Mouse (Mus musculus) left cerebral cortex, adult 2 months (tissue): Measurements from ENCODE around the gene Slc29a2. TPM values are rescaled to one million over a fixed set of nuclear protein-coding genes. Genes with fewer than 3 reads are reported as not detected.
"Not testable (repeated sequence)": the region's sequence is repeated elsewhere in the genome, so short reads cannot be mapped to it uniquely, and the experiment has no call there.

Experiments
- DNase-seq, 2 experiments: peaks; one replicate each; pipeline ENCODE4 v3.0.0; 2021 to 2022; ENCODE audit warnings: low spot score in 2 of 2, mixed read lengths in 1 of 2; ENCODE audit errors: extremely low spot score in 1 of 2
- H3K27ac ChIP-seq: fragments of 200-600 bp; 2 replicates; pipeline ENCODE4 v1.8.1; 2022
- H3K4me3 ChIP-seq: fragments of 200-600 bp; 2 replicates; pipeline ENCODE4 v1.8.1; 2022
- CTCF ChIP-seq: fragments of 200-600 bp; IDR thresholded peaks from 2 replicates; pipeline ENCODE4 v1.8.1; 2022; ENCODE audit warnings: antibody characterized with exemption, mild to moderate bottlenecking, moderate library complexity
- intact Hi-C: fragments of 180-260 bp; cut with DNase I; formaldehyde crosslinking; loops from one replicate; pipeline ENCODE4 v1.15.1; 2025
- total RNA-seq, 2 experiments: library from RNA; stranded (reverse); gene quantifications; 2 replicates each; pipeline ENCODE4 v1.2.3; 2021

Gene Slc29a2
- total RNA-seq, 2 experiments from 2014 or later: 16.6 to 16.7 TPM

DNA sequence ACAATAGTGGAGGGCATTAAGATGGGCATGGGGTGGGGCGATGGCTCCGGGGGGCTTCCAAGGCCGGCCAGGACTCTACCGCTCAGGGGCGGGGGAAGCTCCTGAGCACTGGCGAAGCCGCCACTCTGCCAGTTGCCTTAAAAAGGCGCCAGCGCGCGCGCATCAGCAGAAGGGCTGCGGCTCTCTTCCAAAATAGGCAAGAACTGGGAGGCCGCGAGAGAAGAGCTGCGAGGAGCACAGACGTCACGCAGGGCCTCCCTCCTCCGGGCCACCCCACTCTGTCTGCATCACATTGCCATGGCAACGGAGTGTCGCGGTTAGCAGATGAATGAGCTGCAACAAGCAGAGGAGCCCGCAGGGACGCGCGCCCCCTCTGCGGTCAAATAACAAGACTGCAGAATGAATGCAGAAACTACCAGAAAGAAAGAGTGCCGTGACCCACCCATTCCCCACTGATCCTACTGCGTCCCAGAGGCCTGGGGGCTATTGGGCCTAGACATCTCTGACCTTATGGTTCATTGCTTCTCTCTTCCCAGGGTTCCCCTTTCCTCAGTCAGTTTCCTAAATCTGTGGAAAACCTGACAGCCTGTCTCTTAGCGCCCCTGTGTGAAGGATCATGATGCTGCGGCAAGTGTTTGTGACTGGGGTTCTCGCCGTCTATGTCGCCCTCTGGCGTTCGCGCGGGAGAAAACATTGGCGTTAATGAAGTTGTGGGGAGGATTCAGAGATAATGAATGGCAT is 21.8 kb upstream of the Slc29a2 start:
- TF ChIP-seq CTCF: peak; percentile 86
- peak overlapping the region; percentile 90 for H3K27ac ChIP-seq
- H3K4me3 ChIP-seq: peak overlapping the region; percentile 26
- intact Hi-C loops: loop anchor here (1.0 kb wide), 3 partner anchors 13 to 40 kb away; partner anchors contain the start of gene Mrpl11
- peak; percentile 90 to 94 for DNase-seq

DNA sequence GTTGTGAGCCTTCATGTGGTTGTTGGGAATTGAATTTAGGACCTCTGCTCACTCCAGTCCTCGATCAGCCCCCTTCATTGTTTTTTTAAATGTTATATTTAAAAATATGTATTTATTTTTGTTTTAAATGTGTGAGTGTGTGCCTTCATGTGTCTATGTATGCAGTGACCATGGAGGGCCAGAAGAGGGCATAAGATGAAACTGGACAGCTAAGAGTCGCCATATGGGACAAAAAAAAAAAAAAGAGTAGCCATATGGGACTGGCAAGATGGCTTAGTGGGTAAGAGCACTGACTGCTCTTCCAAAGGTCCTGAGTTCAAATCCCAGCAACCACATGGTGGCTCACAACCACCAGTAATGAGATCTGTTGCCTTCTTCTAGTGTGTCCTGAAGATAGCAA is 20.0 kb upstream of the Slc29a2 start:
- H3K4me3 ChIP-seq, H3K27ac ChIP-seq, DNase-seq, intact Hi-C loops: not testable (repeated sequence)

DNA sequence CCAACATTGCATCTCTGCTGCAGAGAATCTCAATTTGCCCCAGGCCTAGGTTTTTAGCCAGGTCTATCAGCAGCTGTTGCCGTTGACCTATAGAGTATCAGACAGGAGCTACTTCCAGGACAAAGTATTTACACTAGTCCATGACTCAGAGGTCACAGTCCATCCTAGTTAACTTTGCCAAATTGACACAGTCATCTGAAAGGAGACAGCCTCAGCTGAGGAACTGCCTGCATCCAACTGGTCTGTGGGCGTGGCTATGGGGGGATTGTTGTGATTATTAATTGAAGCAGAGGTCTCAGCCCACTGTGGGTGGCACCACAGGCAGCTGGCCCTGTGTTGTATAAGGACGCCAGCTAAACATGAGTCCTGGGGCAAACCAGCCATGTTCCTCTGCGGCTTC is 18.7 kb upstream of the Slc29a2 start:
- Histone ChIP-seq H3K4me3 (no peak overlapping the region), H3K27ac (no peak overlapping the region)
- DNase-seq: no peak
- no peak for TF ChIP-seq CTCF
- intact Hi-C loops: no loop called here

DNA sequence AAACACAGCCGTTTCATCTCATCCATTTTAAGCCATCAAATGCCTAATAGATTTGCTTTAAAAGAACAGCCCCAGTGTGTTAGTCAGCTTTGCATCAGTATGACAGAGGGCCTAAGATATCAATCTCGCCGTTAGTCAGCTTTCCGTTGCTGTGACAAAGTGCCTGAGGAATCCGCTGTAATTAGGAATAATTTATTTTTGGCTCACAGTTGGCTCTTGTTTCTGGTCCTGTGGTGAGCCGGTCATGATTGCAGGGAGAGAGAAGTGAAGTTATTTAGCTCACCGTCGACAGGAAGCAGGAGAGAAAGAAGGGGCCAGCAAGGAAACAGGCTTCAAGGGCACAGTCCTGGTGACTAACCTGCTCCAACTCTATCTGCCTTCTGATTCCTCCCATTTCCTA is 10.5 kb upstream of the Slc29a2 start:
- DNase-seq: no peak
- intact Hi-C loops: no loop called here
- H3K27ac ChIP-seq: no peak overlapping the region
- TF ChIP-seq CTCF: no peak
- no peak overlapping the region for H3K4me3 ChIP-seq

DNA sequence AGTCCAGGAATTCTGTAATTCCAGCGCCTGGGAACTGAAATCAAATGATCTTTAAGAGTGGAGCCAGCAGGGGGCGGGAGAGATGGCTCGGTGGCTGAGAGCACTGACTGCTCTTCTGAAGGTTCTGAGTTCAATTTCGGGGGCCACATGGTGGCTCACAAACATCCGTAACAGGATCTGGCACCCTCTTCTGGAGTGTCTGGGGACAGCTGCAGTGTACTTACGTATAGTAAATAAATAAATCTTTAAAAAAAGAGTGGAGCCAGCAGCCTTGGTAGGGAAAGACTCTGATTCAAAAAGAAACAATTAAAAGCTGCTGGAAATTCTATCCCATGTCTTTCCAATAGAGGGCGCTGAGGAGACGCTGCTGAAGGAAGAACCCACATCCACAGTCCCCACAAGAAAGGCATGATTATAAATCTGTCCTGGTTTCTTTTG is 8.7 kb upstream of the Slc29a2 start:
- TF ChIP-seq CTCF: peak; percentile 74
- Histone ChIP-seq H3K4me3 (no peak overlapping the region), H3K27ac (no peak overlapping the region)
- DNase-seq: no peak
- intact Hi-C loops: loop anchor here (5.0 kb wide), 1 partner anchor 33 kb away; no protein-coding TSS in a partner anchor

DNA sequence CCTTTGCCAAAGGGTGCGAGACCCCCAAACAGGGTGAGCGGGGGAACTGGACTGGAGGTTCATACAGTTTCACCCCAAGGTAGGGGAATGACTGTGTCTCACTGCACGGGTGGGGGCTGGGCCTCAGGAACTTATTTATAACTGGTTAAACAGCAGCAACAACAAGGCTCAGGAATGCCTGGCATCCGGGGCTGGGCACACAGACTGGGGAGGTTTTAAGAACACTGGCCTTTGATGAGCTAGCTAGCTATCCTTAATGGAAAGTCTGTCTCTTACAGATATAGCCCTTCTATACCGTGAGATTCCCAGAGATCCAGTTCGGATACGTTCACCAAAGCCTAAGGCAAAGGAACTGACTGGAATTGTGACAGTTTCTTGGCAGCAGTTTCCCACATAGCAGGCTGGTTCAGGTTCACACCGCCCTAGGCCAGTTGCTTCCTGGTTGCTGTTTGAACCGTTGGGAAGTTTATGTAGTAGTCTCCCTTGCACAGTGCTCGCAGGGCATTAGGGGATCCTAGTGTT is 7.4 kb upstream of the Slc29a2 start:
- DNase-seq: no peak
- H3K27ac ChIP-seq: no peak overlapping the region
- intact Hi-C loops: loop anchor here (5.0 kb wide), 1 partner anchor 34 kb away; no protein-coding TSS in a partner anchor
- H3K4me3 ChIP-seq: no peak overlapping the region
- no peak for TF ChIP-seq CTCF

DNA sequence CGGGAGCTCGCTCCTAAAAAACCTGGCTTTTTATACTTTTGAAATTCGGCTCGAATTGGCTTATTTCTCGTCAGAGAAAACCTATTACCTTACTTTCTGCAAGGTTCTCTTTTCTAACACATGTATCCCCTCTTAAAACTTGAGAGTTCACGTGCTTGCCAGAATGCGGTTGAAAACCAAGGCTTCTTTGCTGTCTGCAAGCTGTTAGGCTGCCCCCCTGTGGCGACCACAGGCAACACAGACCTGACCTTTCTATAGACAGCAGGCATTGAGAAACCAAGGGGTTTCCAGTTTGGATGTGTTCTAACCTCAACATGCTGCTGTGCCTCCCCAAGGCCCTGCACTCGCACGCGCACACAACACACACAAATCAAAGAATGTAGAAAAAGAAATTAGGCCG is 6.9 kb upstream of the Slc29a2 start:
- Histone ChIP-seq H3K4me3 (no peak overlapping the region), H3K27ac (no peak overlapping the region)
- TF ChIP-seq CTCF: peak; percentile 90
- intact Hi-C loops: loop anchor here (5.0 kb wide), 1 partner anchor 34 kb away; no protein-coding TSS in a partner anchor
- peak; percentile 57 to 65 for DNase-seq

DNA sequence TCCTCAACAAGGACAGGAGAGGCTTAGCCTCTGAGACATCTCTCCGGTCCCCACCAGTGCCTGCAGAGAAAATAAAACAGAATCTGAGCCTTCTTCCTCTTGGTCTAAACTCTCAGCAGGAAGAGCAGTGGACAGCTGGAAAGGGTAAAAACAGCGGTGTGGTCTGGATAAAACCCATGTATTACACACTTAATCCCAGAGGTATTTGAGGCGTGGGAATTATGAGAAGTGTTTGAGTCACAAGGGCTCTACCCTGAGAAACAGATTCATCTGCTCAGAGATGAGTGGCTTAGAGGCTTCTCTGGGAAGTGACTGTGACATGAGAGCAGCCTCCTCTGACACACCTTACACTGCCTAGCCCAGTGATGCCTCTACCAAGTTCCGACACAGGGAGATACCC is 6.0 kb upstream of the Slc29a2 start:
- TF ChIP-seq CTCF: no peak
- DNase-seq: no peak
- Histone ChIP-seq H3K27ac (no peak overlapping the region), H3K4me3 (no peak overlapping the region)
- intact Hi-C loops: loop anchor here (5.0 kb wide), 1 partner anchor 35 kb away; no protein-coding TSS in a partner anchor

DNA sequence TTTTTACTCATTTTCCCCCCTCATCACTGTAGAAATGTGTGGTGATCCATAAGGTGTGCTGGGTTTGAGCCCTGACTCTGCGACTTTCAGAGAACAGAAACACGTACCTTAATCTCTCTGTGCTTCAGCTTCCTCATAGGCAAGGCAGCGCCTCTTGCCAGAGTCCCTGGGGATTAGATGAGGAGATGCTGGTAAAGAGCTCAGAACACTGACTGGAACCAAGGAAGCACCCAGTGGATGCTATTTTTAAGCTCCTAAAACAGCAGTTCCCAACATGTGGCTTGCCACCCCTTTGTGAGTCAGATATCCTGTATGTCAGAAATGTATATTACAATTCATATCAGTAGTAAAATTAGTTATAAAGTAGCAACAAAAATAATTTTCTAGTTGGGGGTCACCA is 5.5 kb upstream of the Slc29a2 start:
- H3K4me3 ChIP-seq: no peak overlapping the region
- intact Hi-C loops: loop anchor here (5.0 kb wide), 1 partner anchor 36 kb away; no protein-coding TSS in a partner anchor
- DNase-seq: no peak
- H3K27ac ChIP-seq: no peak overlapping the region
- TF ChIP-seq CTCF: no peak

DNA sequence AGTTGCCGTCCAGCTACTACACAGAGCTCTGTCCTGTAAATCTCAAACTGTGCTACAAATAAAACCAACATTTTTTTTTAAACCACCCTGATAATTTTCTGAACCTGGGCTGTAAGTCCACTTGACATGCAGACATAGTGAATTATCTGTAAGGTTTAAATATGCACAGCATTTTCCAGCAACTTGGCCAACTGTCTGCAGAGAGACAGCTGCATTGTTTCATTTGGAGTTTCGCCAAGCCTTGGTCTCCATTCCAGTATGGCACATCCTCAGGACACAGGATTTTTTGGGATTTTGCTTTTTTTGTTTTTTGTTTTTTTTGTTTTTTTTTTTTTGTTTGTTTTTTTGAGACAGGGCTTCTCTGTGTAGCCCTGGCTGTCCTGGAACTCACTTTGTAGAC is 2.2 kb upstream of the Slc29a2 start:
- DNase-seq: no peak
- Histone ChIP-seq H3K4me3 (no peak overlapping the region), H3K27ac (no peak overlapping the region)
- no peak for TF ChIP-seq CTCF
- intact Hi-C loops: no loop called here

DNA sequence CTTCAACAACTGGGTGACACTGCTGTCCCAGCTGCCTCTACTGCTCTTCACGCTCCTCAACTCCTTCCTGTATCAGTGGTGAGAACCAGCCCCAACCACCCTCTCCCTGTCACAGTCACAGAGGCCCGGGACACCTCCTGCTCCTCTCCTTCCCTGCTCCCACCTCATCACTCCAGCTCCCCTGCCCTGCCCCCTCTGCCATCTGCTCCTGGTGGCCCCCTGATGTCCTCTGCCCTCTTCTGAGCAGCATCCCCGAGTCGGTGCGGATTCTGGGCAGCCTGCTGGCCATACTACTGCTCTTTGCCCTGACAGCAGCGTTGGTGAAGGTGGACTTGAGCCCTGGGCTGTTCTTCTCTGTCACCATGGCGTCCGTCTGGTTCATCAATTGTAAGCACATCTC is 2.5 kb downstream of the Slc29a2 start:
- TF ChIP-seq CTCF: no peak
- Histone ChIP-seq H3K4me3 (no peak overlapping the region), H3K27ac (no peak overlapping the region)
- no peak for DNase-seq
- intact Hi-C loops: no loop called here

DNA sequence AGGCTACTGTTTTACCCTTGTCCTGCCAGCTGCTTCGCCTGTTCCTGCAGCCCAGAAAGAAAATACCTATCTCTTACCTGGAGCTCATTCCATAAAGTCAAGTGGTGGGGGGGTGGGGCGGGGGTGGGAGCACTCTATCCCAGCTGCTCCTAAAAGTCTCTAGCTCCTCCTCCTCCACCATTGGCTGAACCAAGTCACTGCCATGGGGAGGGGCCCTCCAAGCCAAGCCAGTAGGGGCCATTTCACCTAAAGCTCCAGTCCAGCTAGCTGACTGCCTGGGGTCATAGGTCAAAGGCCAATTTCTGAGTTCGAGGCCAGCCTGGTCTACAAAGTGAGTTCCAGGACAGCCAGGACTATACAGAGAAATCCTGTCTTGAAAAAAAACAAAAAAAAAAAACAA is 9.0 kb downstream of the Slc29a2 start:
- intact Hi-C loops: no loop called here
- H3K27ac ChIP-seq: no peak overlapping the region
- DNase-seq: no peak
- no peak overlapping the region for H3K4me3 ChIP-seq
- no peak for TF ChIP-seq CTCF

DNA sequence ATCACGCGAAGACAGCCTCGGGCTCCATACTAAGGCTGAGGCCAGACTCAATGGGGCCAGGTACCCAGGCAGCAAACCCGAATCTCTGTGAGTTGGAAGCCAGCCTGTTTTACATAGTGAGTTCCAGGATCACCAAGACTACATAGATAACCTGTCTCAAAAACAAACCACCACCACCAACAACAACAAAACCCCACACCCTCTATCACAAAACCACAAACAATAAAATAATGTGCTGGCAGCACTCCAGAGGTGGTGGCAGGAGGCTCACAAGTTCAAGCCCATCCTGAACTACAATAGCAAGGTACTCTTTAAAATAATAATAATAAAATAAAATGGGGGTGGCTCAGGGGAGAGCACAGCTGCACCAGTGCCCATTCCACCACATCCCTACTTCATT is 12.9 kb downstream of the Slc29a2 start:
- DNase-seq: no peak
- no peak for TF ChIP-seq CTCF
- intact Hi-C loops: no loop called here
- no peak overlapping the region for H3K27ac ChIP-seq
- no peak overlapping the region for H3K4me3 ChIP-seq
